Mouse (Mus musculus) layer of hippocampus, adult 9-11 months (tissue): Measurements from ENCODE around the gene Phactr2.
A peak's percentile ranks its signal among the peaks of the same experiment; 100 is the strongest.
"Not testable (repeated sequence)": the region's sequence is repeated elsewhere in the genome, so short reads cannot be mapped to it uniquely, and the experiment has no call there.

Experiments
- DNase-seq: peaks from one replicate; pipeline ENCODE4 v3.0.0; 2022

Gene Phactr2

DNA sequence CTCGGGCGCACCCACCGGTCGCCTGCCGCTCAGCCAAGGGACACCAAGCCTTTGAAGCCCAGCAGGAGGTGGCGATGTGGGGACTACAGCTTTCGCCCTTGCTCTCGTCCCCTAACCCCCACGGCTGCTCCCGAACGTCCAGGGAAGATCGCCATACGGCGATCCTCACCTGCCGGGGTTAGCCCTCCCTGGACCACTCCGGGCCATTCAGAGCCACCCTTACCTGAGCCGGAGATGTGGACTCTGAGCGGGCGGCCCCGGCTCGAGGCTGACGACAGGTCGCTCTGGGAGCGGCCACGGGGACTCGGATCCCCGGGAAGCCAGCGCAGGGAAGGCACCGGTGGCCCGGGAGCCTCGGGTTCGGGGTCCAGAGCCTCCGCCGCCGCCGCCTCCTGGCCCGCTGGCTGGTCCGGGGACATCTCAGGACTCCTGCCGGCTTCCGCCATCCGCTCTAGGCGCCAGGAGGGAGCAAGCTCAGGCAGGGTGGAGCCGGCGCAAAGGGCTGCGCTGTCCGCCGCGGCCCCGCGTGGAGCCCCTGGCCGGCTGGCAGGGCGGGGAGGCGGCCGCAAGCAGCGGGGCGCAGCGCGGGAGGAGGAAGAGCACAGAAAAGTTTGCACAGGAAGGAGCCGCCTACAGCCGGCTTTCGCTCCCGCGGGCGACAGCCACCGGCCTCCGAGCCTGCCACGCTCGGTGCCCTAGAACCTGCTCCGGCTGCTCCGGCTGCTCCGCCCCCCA is at the start of gene Phactr2:
Phactr2 (minus strand) TSS at position 580 of the 735 bp plus-strand sequence.
- DNase-seq, result no peak

DNA sequence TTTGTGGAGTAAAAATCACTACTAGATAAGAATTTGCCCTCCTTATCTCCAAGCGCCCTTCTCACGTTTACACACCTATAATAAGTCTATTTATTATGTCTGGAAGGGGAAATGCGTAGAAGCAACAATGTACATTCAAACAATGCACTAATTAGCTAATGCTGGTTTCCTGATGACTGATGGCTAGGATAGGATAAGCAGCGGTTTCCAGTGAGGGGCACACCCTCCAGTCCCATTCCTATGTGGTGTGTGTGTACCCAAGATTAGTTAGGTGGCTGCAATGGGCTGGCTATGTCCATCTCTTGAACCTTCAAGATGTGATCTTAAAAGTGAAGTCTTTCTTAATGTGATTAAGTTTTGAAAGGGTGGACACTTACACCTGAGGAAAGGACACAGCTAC is 47.6 kb upstream of the Phactr2 start:
- DNase-seq, result no peak

DNA sequence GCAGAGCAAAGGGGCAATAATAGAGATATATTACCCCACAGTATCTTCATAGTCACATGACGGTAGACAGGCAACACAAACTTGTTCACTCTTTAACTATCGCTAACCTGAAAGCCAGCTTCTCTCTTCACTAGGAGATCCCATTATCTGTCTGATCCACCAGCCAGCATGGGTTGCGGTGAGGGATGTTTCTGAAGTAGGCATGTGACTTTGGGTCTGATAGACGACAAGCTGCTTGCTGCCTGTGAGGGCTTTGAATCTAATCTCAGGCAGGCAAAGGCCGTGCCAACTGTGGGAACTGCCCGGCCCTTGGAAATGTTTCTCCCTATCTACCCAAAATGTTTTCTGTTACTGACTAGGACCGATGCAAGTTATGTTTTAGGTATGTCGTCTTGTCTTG is 28.2 kb upstream of the Phactr2 start:
- DNase-seq, result no peak

DNA sequence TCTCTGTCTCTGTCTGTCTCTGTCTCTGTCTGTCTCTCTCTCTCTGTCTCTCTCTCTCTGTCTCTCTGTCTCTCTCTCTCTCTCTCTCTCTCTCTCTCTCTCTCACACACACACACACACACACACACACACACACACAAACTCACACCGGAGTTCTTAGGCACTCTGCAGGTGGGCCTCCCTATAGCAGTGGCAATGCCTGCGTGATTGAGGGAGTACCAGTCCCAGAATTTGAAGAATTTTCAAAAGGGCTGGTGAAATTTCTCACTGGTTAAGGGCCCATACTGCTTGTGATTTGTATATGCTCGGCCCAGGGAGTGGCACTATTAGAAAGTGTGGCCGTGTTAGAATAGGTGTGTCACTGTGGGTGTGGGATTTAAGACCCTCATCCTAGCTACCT is 27.3 kb upstream of the Phactr2 start:
- DNase-seq, result not testable (repeated sequence)

DNA sequence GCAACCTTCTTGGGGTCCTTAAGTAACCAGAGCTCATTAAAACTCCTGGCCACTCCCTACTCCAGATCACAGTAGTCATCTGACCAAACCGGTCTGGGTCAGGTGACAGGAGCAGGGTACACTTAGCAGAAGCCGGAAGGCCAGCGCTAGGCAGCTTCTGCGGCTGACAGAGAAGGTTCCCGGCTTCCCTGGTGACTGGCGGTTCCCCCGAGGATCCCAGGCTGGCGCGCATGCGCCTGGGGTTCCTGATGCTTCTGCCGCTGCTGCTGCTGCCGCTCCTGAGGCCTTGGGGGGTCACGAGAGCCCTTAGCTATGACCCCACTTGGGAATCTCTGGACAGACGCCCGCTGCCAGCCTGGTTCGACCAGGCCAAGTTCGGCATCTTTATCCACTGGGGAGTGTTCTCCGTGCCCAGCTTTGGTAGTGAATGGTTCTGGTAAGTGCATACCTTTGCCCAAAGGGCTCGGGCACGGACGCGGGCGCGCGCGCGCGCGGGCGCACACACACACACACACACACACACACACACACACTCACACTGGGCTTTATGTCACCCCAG is 26.8 kb upstream of the Phactr2 start:
- peak; percentile 91 for DNase-seq

DNA sequence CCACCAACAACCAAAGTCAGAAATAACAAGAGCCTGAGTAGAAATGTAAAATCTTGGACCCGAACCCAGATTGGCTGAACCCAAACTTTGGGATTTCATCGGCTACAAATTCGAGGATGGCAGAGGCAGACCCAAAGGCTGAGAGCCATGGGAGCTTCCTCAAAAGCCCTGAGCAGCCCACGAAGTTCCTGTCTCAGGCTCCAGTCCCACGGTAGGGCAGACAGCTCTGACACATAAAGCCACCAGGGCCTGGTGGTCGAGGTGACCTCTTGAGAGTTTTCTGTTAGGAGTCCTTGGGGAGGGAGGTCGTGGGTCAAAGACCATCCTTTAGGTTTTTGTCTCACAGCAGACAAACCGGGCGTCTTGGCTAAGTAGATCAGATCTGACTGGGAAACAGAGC is 26.3 kb upstream of the Phactr2 start:
- DNase-seq, result no peak

DNA sequence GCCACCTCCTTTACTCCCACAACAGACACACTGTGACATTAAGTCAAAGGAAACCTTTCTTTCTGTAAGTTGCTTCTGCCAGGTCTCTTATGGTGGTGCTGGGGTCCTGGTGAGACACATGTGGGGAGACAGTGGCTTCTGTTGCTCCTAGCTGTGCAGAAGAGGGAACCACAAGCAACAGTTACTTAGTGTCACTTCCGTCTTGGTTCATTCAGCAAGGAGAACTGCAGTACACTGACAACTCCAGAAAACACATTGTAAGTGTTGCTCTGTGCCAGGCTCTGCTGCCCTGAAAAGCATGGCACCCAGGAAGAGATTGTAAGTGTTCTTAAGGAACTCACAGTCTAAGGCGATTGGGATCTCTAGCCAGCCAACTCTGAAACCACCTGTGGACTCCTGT is 25.1 kb upstream of the Phactr2 start, which contains the start of gene Fuca2:
Fuca2 (plus strand) TSS at position 210 of the 400 bp plus-strand sequence.
- no peak for DNase-seq

DNA sequence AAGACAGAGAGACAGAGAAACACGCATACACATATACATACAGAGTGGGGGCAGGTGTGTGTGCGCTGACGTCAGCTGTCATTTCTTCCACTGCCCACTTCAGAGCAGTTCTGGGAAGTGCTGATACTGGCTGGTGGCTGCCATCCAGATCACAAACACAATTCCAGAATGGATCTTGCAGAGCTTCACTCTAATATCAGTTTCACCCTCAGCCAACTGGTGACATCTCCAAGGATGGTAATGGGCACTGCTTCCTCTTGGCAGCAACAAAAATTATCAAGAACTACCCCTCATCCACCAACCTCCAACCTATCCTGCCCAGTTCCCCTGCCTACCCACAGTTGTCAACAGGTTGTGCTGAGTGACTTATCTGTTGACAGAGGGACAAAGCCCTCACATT is 22.1 kb upstream of the Phactr2 start:
- no peak for DNase-seq

DNA sequence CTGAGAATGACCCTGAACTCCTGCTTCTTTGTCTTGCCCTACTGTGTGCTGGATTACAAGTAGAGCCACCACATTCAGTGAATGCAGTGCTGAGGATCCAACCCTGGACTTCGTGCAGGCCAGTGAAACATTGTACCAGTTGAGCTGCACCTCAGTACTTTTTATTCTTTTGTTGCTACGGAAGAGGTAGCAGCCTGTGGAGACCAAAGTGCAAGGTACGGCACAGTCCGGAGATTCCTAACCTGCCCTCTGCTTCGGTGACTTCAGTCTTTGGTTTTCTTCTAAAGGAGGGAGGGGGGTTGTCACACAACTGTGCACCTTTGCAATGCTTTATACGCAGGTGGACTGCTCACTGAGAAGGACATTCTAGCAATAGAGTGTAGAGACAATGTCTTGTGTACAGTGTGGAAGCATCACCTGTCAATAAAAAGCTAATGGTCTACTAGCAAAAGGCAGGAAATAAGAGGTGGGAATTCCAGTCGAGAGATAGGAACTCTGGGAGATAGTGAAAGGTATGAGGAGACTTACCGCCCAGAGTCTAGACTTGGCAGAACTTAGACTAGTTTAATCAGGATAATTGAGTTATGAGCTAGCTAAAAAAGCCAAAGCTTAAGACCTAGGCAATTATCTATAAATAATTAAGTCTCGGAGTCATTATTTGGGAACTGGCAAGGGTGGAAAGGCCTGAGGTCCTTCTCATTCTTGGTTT is 19.9 kb upstream of the Phactr2 start:
- no peak for DNase-seq

DNA sequence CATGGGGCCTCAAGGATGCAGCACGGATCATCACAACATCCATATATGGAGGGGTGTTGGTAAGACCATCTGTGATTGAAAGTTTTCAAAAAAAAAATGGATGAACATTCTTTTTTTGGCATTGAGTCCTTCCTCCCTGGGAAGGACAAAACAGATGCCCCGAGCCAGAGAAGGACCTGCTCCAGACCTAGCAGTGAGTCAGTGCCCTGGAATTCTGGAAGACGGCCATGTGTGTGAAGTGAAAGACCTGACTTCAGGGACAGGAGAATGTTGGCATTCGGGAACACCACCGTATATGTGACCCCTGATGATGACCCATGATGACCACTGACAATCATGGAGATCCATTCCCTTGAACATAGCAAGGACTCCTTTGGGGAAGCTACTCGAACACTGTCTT is 15.5 kb upstream of the Phactr2 start:
- DNase-seq, result no peak

DNA sequence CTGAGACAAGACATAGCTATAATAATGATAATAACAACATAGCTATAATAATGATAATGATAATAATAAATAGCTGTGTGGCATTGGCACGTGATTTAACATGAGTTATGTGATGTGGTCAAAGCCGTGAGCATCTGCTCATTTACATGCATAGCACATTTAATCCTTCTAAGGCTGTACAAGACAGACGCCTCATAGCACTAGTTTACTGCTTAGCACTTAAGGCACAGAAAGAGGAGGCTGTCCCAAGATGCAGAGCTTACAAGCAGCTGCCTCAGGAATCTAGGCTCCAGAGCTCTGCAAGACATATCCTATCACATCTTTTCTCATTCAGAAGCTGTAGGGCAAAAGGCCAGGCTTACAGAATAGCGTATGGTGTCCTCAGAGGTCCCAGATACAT is 11.7 kb upstream of the Phactr2 start:
- DNase-seq, result no peak

DNA sequence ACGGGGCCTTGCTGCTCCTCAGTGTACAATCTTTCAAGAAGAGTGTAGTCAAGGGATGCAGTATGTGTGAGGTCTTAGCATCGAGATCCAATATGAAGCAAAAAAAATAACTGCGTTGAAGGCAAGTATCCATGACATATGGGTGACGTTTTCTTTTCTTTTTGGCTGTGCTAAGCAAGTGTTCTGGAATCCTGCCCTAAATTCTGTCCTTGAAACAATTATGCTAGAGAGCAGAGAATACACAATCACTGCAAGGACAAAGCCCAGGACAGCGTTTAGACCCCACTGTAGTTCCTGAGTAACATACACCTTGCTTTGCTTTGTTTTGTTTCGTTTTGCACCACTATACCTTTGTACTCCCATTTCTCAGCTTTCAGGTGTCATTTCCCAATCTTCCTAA is 5.1 kb upstream of the Phactr2 start:
- no peak for DNase-seq

DNA sequence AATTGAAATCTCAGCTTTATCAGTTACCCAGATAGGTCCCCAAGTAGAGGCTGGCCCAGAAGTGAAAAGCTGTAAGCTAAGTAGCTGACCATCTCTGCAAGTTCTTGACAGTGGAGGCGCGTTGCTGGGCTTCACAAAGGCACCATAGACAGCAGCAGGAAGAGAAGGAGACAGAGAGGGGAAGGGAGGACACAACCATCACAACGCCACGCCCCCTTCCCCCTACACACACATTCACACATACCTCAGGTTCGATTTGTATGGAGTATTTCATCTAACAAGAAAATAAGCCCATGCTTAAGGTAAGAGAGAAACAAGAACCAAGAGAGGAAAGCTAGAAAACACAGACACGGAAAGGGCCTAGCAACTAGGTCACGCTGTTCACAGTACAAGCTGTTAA is 909 bp upstream of the Phactr2 start:
- DNase-seq, result no peak

DNA sequence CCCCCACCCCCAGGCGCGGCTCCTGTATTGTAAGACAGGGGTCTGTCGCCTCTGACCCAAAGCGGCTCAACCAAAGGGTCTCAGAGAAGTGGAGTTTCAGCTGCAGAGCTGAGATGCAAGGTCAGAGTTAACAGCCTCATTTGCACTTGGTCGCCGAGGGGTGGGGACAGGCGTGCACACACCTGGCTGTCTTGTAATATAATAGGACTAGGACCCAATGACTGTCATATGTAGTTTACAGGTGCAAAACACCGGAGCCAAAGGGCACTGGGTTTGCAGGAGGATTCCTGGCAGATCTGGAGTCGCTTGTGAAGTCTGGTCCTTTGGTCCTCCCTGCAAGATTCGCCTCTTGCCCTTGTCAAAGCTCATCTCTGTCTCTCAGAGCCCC is 350 bp upstream of the Phactr2 start:
- no peak for DNase-seq

DNA sequence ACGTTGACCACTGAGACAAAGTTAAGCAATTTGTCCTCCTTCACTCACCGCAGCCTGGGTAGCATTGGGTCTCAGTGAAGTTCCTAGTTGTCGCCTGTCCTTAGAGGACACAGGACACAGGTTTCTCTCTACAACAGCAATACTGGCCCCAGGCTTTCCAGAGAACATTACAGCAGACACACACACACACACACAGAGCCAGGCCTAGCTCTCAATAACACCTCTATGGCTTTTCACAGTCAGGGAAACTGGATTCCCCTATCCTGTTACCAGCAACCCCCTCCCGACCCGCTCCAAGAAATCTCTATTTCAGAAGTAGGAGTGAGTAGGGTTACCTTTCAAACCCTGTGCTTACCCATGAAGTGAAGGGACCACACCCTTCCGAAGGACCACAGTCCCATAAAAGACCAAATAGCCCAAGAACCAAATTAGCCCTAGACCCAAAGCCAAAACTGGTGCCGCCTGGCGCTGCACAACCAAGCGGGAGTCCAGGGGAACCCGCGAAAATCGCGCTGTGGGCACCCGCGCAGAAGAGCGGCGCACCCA is 852 bp downstream of the Phactr2 start:
- no peak for DNase-seq

DNA sequence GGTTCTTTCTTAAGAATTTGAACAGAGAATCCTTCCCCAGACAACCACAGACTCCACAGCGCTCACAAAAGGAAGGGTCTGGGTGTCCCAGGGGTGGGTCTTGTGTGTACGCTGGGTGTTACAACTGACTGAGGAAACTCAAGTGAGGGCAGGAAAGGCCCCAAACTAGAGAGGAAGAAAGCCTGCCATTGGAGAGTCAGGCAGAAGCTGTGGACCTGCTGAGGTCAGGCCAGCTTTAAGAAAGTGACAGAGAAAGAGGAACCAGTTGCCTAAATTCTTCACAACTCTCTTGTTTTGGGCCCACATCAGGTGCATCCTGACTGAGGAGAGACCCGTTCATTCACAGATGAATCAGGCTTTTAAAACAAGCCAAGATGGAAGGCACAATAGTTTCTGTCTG is 4.0 kb downstream of the Phactr2 start:
- no peak for DNase-seq

DNA sequence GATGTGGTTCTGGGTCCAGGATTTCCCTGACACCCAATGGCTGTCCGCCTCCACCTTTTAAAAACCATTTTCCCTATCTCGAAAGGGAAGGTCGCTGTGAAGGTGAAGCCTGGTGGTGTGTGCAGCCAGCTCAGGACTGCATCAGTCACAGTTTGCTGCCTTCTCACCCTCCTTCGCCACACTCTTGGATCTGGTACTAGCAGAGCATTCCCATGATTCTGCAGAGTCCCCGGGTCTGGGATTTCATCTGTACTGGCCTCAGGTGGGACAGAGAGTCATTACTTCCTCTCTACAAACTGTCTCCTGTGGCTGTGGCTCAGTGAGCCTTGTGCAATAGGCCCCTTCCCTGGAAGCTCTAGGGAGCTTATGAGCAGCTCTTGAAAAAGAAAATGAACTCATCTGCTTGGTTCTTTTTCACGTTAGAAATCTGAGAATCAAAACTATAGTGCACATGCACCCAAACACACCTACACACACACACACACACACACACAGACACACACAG is 6.1 kb downstream of the Phactr2 start:
- DNase-seq, result not testable (repeated sequence)

DNA sequence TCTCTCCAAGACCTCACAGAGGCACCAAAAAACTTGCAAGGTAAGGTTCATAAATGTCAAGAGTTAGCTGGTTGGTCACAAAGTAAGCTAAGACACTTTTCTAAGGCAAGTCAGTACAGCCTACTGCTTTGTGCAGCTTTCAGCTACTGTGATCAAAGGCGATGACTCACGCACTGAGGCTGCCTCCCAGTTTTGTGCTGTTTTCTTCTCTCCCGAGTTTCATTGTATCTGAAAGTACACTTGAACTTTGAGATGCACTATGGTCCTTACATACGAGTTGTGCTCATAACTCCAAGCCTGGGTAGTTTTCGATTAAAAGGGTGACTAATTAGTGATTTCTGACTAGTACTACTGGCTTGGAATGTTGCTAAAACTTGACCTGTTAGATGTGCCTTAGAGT is 7.3 kb downstream of the Phactr2 start:
- DNase-seq, result no peak

DNA sequence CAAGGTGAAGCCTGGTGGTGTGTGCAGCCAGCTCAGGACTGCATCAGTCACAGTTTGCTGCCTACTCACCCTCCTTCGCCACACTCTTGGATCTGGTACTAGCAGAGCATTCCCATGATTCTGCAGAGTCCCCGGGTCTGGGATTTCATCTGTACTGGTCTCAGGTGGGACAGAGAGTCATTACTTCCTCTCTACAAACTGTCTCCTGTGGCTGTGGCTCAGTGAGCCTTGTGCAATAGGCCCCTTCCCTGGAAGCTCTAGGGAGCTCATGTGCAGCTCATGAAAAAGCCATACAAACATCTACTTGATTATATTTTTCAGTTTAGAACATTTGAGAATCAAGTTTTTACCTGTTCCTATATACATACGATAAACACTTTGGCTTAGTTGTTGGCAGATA is 9.9 kb downstream of the Phactr2 start:
- not testable (repeated sequence) for DNase-seq

DNA sequence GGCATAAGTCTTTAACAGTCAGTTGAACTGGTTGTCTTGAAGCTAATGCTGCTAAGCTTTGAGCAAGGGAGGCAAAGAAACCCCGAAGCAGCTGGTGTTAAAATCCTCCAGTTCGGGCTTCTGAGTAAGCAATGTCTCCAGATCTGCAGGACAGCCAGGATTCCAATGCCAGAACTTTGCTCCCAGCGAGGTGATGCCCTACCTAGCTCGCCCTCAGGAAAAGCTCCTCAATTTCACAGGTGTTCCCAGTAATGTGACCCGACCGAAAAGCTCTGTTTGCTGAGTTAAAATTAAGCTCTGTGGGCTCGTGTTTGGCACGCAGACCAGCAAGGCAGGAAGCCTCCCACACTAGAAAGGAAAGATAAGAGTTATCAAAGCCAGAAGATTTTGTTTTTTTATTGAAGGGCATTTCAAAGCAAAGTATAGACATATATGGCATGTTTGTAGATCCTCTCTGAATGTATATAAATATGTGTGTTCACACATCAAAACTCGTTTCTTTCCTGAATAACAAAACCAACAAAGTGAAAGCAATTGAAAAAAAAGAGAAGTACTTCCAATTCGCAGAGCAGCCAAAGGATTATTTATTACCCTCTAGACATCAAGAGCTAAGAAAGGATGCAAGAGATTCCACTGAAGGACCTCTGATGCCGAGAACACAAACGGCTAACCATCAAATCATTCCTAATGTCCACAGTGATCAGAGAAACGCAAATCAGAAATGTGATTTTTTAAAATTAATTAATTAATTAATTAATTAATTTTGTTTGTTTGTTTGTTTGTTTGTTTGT is 20.8 kb downstream of the Phactr2 start:
- no peak for DNase-seq

DNA sequence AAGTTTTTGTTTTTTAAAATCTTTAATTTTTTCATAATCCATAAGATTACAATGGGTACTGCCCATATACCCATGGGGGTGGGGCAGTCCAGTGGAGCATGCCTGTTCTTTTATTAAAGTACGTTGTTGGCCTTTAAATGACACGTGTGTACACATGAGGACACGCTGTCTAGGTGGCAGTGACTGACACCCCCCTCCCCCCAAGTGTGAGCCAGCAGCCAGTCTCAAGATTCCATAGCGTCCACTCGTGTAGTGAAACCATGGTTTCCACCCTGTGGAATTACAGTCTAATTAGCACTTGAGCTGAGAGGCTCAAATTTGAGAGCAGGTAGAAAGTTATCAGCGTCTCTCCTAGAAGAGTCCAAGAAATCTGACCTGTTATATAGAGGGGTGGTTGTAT is 22.6 kb downstream of the Phactr2 start:
- DNase-seq, result no peak

DNA sequence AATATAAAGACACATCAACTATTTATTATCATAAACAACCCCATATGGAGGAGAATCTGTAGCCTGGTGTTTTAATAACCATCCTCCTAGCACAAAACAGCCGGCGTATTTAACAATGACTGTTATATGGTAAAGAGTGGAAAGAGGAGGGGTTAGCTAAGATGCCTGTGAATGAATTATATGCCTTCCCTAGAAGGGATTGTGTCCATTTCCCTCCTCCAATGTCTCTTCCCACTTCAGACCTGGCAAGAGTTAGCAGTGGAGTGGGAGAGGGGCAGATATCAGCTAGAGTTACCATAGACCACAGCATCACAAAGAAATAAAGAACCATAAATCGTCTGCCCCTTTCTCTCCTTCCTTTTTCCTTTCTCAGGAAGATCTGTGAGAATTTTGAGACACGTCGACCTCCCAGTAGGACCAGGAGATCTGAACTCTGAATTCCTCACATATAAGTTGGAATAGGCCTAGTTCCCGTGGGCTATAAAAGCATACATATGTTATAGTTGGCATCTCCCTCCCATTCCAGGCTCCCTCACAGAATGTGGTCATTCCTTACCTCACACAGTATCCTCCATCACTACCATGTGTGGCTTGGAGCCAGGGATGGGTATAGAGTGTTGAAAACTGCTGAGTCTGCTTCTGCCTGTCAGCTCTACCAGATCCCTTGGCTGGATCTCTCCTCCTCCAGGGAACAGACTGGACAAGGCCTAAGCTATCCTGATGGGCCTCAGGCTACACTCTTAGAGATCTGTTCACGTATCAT is 25.7 kb downstream of the Phactr2 start:
- DNase-seq, result no peak
